Mouse (Mus musculus) adrenal gland, postnatal 25 days (tissue): ENCODE measurements around the gene Coro1b. TPM values are rescaled to one million over a fixed set of nuclear protein-coding genes. Genes with fewer than 3 reads are reported as not detected.

Experiments used
- DNase-seq: peaks from one replicate; pipeline ENCODE4 v3.0.0; 2021; ENCODE audit warnings: mixed read lengths
- total RNA-seq: library from RNA; stranded (reverse); gene quantifications from 2 replicates; pipeline ENCODE4 v1.2.3, GENCODE M21; 2021

The Coro1b gene
- total RNA-seq, 1 experiment from 2014 or later, result 226 TPM

DNA sequence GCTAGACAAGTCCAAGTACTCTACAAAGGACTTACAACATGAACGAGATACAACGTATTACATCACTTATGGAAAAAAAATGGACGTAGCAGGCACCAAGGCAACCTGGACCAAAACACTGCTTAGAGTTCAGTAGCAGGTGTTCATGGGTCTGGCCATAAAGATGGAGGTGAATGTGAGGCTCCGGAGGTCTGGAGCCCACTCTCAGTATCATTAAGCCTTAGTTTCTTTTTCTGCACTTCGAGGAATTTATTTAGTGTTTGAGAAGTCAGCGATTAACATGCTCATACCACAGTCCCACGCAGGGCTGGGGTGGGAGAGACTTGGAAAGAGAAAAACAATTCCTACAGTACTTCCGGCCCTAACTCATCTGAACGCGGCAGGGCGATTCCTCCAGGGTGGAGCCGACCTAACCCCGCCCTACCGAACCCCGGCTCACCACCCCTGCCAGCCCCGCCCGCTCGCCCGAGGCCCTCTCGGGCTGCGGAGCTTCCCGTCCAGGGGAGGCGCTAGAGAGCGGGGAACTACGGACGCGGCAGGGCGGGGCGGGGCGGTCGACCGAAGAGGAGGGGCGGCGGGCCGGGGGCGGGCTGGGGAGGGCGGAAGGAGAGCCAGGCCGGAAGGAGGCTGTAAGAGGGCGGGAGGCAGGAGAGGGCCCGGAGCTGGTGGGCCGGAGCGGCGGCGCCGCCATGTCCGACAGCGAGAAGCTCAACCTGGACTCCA, 43.3 kb downstream of the Coro1b start, which contains the start of gene Ppp1ca:
Ppp1ca (plus strand) TSS at position 538 of the 723 bp plus-strand sequence.
- peak; percentile 99 for DNase-seq

DNA sequence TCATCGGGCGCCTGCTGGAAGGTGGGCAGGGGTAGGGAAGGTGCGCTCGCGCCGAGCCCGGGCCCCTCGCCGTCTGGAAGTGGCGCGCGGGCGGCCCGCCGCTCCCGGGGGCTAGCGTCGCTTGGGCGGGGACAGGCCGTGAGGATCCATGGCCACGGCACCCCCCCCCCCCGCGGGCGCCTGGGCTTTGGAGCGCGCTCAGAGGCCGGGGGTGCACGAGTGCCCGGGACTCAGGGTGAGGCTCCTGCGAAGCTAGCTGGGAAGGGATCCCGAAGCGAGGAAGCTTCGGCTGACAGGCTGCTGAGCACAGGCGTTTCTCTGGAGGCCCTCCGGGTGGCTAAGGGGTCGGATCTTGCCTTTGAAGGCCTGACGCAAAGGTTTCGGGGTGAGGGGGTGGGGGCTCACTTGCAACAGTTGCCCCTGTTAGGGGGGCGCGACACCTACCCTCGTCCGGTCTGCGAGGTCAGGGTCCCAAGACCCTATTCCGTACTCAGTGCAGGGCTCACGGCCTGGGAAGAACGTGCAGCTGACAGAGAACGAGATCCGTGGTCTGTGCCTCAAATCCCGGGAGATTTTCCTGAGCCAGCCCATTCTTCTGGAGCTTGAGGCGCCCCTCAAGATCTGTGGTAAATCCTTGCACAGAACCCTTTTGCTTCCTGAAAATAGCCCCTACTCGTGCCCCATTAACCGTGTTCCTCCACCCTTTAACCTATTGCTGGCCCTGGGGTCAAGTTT, 44.0 kb downstream of the Coro1b start:
- no peak for DNase-seq

DNA sequence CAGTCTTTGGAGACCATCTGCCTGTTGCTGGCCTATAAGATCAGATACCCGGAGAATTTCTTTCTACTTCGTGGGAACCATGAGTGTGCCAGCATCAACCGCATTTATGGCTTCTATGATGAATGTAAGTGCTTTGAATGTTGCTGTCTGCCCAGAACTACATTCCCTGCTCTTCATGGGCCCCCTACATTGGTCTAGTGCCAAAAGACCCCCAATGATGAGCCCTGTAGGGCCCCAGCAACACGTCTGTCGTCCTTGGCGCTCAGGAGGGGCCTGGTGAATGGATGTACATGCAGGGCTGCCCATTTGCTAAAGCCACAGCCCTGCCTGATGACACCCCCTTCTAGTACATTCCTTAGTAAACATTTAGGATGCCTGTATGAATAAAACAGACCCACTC, 44.7 kb downstream of the Coro1b start:
- DNase-seq, result no peak

GRCm38 (mm10) chr19:4194021-4194724, 45.8 kb downstream of the Coro1b start:
- no peak for DNase-seq

DNA sequence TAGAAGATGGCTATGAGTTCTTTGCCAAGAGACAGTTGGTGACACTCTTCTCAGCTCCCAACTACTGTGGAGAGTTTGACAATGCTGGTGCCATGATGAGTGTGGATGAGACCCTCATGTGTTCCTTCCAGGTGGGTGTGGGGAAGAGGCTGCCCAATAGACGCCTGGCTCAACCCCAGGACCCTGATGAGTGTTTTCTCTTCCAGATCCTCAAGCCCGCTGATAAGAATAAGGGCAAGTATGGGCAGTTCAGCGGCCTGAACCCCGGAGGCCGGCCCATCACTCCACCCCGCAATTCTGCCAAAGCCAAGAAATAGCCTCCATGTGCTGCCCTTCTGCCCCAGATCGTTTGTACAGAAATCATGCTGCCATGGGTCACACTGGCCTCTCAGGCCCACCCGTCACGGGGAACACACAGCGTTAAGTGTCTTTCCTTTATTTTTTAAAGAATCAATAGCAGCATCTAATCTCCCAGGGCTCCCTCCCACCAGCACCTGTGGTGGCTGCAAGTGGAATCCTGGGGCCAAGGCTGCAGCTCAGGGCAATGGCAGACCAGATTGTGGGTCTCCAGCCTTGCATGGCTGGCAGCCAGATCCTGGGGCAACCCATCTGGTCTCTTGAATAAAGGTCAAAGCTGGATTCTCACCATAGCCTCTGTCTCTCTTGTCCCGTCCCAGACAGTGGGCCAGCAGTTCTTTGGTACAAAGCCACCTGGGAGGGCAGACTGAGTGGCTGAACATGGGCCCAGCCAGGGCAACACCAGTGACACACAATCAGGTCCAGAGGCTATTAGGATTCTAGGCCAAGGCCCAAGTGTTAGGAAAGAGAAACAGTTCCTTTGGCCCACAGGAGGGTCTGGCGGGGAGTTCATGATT, 46.6 kb downstream of the Coro1b start:
- DNase-seq, result peak; percentile 56

DNA sequence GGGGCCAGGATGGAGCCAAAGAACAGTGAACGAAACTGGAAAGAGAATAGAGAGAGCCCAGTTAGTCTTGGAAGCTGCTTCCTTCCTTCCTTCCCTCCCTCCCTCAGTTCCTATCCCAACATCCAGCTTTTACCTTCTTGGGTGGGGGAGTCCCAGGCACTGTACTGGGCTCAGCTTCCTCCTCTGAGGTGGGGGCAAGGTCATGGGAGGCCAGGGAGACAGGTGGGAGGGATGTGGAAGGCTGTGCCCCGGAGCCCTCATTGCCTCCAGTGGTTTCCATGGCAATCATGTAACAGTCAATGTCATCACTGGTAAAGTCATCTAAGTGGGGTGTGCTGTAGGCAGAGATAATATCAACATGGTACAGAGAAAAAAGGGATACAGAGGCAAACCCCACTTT, 47.6 kb downstream of the Coro1b start:
- no peak for DNase-seq

DNA sequence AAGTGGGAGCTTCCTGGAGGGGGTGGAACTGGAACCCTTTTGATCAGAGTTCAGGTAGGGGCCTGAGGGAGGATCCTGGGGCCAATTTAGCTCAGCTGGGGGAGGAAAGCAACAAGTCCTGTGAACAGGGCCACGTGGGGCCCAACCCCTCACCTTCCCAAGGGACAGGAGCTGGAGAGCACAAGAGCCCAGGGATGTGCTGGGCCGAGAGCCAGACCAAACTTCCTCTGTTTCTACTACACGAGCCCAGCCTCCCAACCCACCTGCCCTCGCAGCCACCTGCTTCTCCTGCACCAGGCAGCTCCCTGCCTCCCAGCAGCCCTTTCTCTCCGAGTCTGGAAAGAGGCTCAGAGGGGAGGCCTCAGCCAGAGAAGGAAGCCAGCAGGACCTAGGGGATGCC, 48.1 kb downstream of the Coro1b start:
- peak; percentile 47 for DNase-seq

- no peak for DNase-seq
Measured at GRCm38 (mm10) chr19:4197180-4197579, 48.8 kb downstream of the Coro1b start.

GRCm38 (mm10) chr19:4201291-4201909, 53.0 kb downstream of the Coro1b start, which contains the start of gene Rad9a:
Gene Rad9a, minus strand, starts transcription at chr19:4201662.
- peak; percentile 93 for DNase-seq

DNA sequence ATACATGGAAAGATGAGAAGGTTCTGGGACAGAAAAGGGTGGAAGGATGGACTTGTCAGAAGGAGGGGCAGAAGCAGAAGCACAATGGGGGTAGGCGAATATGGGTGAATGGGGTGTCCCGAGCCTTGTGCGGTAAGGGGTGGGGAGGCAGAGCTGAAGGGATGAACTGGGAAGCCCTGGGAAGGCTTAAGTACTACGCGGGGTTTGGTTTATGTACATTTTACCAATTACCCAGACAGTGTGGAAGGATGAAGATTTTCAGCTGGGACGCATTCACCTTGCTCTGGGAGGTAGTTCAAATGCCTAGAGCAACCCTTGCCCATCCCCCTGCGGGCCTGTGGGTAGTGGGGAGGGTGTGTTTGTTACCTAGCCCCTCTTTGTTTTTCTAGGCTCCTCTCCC, 53.7 kb downstream of the Coro1b start:
- DNase-seq, result no peak

DNA sequence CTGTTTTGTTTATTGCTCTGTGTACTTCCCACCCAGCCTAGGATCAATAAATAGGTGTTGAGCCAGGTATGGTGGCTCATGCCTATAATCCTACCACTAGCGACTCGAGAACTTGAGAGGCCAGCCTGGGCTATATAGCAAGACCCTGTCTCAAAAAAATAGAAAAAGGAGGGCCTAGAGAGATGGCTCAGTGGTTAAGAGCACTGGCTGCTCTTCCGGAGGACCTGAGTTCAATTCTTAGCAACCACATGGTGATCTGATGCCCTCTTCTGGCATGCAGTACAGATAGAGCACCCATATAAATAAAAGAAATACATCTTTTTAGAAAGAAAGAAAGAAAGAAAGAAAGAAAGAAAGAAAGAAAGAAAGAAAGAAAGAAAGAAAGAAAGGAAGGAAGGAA, 54.7 kb downstream of the Coro1b start:
- DNase-seq, result no peak

Other genes with a start within 250 kb of the Coro1b start
- 83.9 and 87.0 TPM in 2 replicates for gene Tcirg1, start 241.5 kb upstream of the Coro1b start, total RNA-seq
- 338 and 341 TPM in 2 replicates for gene Ndufs8, start 235.8 kb upstream of the Coro1b start, total RNA-seq
- gene Aldh3b1, start 218.8 kb upstream of the Coro1b start, total RNA-seq, result 131 and 209 TPM in 2 replicates
- gene Unc93b1, start 213.4 kb upstream of the Coro1b start, total RNA-seq, result 46.5 and 69.6 TPM in 2 replicates
- 0.48 and 1.3 TPM in 2 replicates for gene Aldh3b3, start 190.0 kb upstream of the Coro1b start, total RNA-seq
- 10.0 and 11.6 TPM in 2 replicates for gene Aldh3b2, start 176.3 kb upstream of the Coro1b start, total RNA-seq
- 18.5 and 27.6 TPM in 2 replicates for gene Acy3, start 162.0 kb upstream of the Coro1b start, total RNA-seq
- gene Tbx10, start 155.9 kb upstream of the Coro1b start, total RNA-seq, result not detected in 2 replicates
- gene Nudt8, start 148.0 kb upstream of the Coro1b start, total RNA-seq, result 18.7 and 24.8 TPM in 2 replicates
- 1.3 and 1.7 TPM in 2 replicates for gene Gm49405, start 148.0 kb upstream of the Coro1b start, total RNA-seq
- 0.76 and 2.4 TPM in 2 replicates for gene Doc2g, start 145.3 kb upstream of the Coro1b start, total RNA-seq
- gene Ndufv1, start 135.8 kb upstream of the Coro1b start, total RNA-seq, result 244 and 297 TPM in 2 replicates
- gene Gstp1, start 110.6 kb upstream of the Coro1b start, total RNA-seq, result 383 and 392 TPM in 2 replicates
- gene Gstp2, start 102.6 kb upstream of the Coro1b start, total RNA-seq, result 58.6 and 65.7 TPM in 2 replicates
- 0.76 and 5.2 TPM in 2 replicates for gene Gstp3, start 89.0 kb upstream of the Coro1b start, total RNA-seq
- not detected in 2 replicates for gene Cabp2, start 67.0 kb upstream of the Coro1b start, total RNA-seq
- gene Cdk2ap2, start 51.4 kb upstream of the Coro1b start, total RNA-seq, result 84.7 and 88.0 TPM in 2 replicates
- gene Pitpnm1, start 48.6 kb upstream of the Coro1b start, total RNA-seq, result 54.8 and 73.7 TPM in 2 replicates
- 108 and 117 TPM in 2 replicates for gene Aip, start 22.8 kb upstream of the Coro1b start, total RNA-seq
- 0.12 TPM in 1 of 2 replicates, not detected in the other for gene Gpr152, start 8.8 kb upstream of the Coro1b start, total RNA-seq
- 0.94 and 1.3 TPM in 2 replicates for gene Cabp4, start 4.6 kb upstream of the Coro1b start, total RNA-seq
- gene Ptprcap, start 5.0 kb downstream of the Coro1b start, total RNA-seq, result 3.9 and 6.0 TPM in 2 replicates
- gene Rps6kb2, start 14.7 kb downstream of the Coro1b start, total RNA-seq, result 48.8 and 52.6 TPM in 2 replicates
- gene Carns1, start 26.9 kb downstream of the Coro1b start, total RNA-seq, result 2.6 and 4.1 TPM in 2 replicates
- 1.0 TPM in 1 of 2 replicates, not detected in the other for gene Tbc1d10c, start 42.7 kb downstream of the Coro1b start, total RNA-seq
- 373 and 392 TPM in 2 replicates for gene Ppp1ca, start 43.4 kb downstream of the Coro1b start, total RNA-seq
- gene Rad9a, start 53.0 kb downstream of the Coro1b start, total RNA-seq, result 10.1 and 10.8 TPM in 2 replicates
- gene Clcf1, start 65.6 kb downstream of the Coro1b start, total RNA-seq, result 11.0 and 14.5 TPM in 2 replicates
- gene AC109138.7, start 65.7 kb downstream of the Coro1b start, total RNA-seq, result not detected in 2 replicates
- gene Pold4, start 83.3 kb downstream of the Coro1b start, total RNA-seq, result 56.8 and 60.4 TPM in 2 replicates
- gene Ssh3, start 120.6 kb downstream of the Coro1b start, total RNA-seq, result 35.6 and 52.3 TPM in 2 replicates
- 4.3 and 4.9 TPM in 2 replicates for gene Ankrd13d, start 134.5 kb downstream of the Coro1b start, total RNA-seq
- gene Grk2, start 157.6 kb downstream of the Coro1b start, total RNA-seq, result 45.8 and 59.4 TPM in 2 replicates
- 116 and 131 TPM in 2 replicates for gene Kdm2a, start 249.7 kb downstream of the Coro1b start, total RNA-seq